Mouse (Mus musculus) liver, adult 2 months (tissue): ENCODE data around the gene Col28a1.

Experiments used
- CTCF ChIP-seq: fragments of 200-500 bp; IDR thresholded peaks from 2 replicates; pipeline ENCODE4 v1.5.1; 2011; ENCODE audit warnings: low read depth, low read length, control low read depth
- POLR2A ChIP-seq: fragments of 200-500 bp; IDR thresholded peaks from 2 replicates; pipeline ENCODE4 v1.6.1; 2011; ENCODE audit warnings: low read length, control low read depth; ENCODE audit not compliant: insufficient read depth; ENCODE audit errors: extremely low read depth

DNA sequence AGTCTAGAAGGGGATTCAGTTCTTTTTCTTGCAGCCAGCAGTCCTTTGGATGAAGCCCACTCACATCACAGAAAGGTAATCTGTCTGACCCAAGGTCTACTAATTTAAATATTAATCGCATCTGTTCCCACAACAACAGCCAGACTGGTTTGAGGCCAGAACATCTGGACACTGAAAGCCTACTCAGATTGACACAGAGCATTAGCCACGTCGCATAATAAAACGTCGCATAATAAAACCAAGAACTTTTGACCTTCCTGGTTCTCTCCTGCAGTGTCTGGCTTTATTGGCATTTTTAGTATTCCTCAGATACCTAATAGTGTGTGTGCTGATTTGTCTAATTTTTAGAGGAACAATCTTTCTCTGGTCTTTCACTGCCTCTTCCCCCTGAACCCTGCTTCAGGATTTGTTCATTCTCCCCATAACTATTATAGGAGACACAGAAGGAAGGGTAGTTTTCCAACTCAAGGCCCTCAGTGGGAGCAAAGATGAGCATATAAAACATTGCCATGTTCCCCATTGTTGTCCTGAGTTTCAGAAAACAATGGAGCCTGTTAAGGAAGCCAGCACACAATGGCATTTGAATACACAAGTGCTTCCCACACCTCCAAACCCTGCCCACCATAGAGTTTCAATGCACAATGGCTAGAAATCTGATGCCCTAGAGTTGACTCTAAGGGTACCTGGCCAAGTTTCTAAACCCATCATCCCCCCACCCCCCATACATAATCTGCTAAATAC, 221.2 kb downstream of the Col28a1 start:
- TF ChIP-seq POLR2A: no peak
- TF ChIP-seq CTCF: no peak
